Mouse (Mus musculus): ENCODE measurements around the gene Emc1.

DNA sequence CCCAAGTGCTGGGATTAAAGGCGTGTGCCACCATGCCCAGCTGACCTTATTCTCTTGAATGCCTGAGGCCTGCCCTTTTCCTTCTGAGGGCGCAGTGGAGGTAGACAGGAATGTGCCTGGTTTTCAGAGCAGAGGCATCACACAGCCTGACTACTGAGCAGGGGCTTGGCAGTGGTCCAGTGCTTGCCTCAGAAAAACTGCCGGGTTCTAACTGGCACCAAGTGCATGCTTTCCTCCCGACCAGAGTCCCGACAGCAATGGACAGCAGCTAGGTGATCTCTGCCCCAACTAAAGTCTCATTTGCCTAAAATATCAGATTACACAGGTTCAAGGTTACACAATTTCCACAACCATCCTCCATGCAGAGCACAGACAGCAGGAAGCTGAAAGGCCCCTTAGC is 8.7 kb upstream of the Emc1 start:
- TF ChIP-seq CTCF (IDR thresholded peaks at IDR 0.05; ENCODE audit: low read depth, low read length) (no peak), POLR2A (IDR thresholded peaks at IDR 0.05; ENCODE audit: borderline replicate concordance, low read depth, low read length) (no peak)

Measured in bone marrow macrophage, adult 2 months (primary cell).